Mouse (Mus musculus): ENCODE results near the gene Tanc1. TPM values are rescaled to one million over a fixed set of nuclear protein-coding genes. Genes with fewer than 3 reads are reported as not detected.

Tanc1 gene
- polyA plus RNA-seq, 1 experiment from 2014 or later: 51.6 TPM

DNA sequence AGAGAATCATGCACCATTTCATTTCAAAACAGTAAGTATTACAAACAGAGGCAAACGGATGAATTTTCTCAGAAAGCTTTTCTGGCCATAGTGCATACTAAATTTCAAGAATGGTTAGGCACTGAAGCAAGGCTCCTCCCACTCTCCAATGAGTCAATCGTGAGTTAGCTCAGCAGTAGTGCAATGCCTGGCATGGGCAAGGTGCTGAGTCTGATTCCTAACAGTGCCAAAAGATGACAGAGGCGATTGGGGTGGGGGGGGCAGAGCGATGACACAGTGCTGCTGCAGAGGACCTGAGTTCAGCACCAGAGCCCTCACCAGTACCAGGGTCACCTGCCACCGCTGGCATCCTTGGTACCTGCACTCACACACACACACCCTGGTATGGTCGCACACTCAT is 258.7 kb downstream of the Tanc1 start:
- WGBS: 95% methylated on average over 6 of the region's 6 CpGs
- Histone ChIP-seq H3K27me3 (ENCODE audit: control insufficient read depth, insufficient read depth, low read length) (no peaks in the 10 kb centered on the region), H3K4me2 (ENCODE audit: low read depth, severe bottlenecking) (no peak overlapping the region), H3K4me1 (ENCODE audit: control insufficient read depth, insufficient read depth, low read length) (no peaks in the 10 kb centered on the region), H3K27ac (replicated peaks; ENCODE audit: low read depth, low read length) (no peak overlapping the region), H3K4me3 (ENCODE audit: low read depth, low read length) (no peak overlapping the region), H3K9me3 (ENCODE audit: control insufficient read depth, low read length) (no peaks in the 10 kb centered on the region), H3K9ac (ENCODE audit: low read length) (no peak overlapping the region), H3K36me3 (ENCODE audit: control insufficient read depth, insufficient read depth, low read length) (no peaks in the 10 kb centered on the region)
- no peak for DNase-seq (ENCODE audit: low spot score)
- ATAC-seq (ENCODE audit: insufficient number of reproducible peaks, low FRiP score, low TSS enrichment, low read depth): no peak

GRCm38 (mm10) chr2:59876482-59876881 is 264.6 kb downstream of the Tanc1 start:
- no peak for DNase-seq (ENCODE audit: low spot score)
- Histone ChIP-seq H3K4me2 (ENCODE audit: low read depth, severe bottlenecking) (no peak overlapping the region), H3K4me3 (ENCODE audit: low read depth, low read length) (no peak overlapping the region), H3K4me1 (ENCODE audit: control insufficient read depth, insufficient read depth, low read length) (no peaks in the 10 kb centered on the region), H3K9ac (ENCODE audit: low read length) (no peak overlapping the region), H3K36me3 (ENCODE audit: control insufficient read depth, insufficient read depth, low read length) (no peaks in the 10 kb centered on the region), H3K9me3 (ENCODE audit: control insufficient read depth, low read length) (no peaks in the 10 kb centered on the region), H3K27me3 (ENCODE audit: control insufficient read depth, insufficient read depth, low read length) (no peaks in the 10 kb centered on the region), H3K27ac (replicated peaks; ENCODE audit: low read depth, low read length) (no peak overlapping the region)
- WGBS: 93% methylated on average over 15 of the region's 15 CpGs
- no peak for ATAC-seq (ENCODE audit: insufficient number of reproducible peaks, low FRiP score, low TSS enrichment, low read depth)

DNA sequence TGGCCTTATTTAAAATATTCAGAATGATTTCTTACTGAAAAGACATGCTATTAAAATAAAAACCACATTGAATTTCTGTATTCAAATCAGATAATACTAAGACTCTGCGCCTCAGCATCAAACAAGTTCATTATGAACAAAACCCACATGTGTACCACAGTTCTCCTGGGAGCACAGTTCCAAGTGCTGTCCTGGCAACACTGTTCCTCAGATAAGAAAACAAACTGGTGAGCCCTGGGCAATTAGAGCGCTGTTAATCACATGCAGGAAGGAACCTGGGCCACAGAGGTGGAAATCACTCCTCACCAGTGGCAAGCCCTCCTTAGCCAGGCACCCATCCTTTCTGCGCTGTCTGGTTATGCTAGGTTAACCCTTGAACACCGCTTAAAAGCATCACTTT is 265.5 kb downstream of the Tanc1 start:
- ATAC-seq (ENCODE audit: insufficient number of reproducible peaks, low FRiP score, low TSS enrichment, low read depth) (no peak), DNase-seq (ENCODE audit: low spot score) (no peak)
- Histone ChIP-seq H3K9me3 (ENCODE audit: control insufficient read depth, low read length) (no peaks in the 10 kb centered on the region), H3K9ac (ENCODE audit: low read length) (no peak overlapping the region), H3K4me3 (ENCODE audit: low read depth, low read length) (no peak overlapping the region), H3K36me3 (ENCODE audit: control insufficient read depth, insufficient read depth, low read length) (no peaks in the 10 kb centered on the region), H3K27me3 (ENCODE audit: control insufficient read depth, insufficient read depth, low read length) (no peaks in the 10 kb centered on the region), H3K4me2 (ENCODE audit: low read depth, severe bottlenecking) (no peak overlapping the region), H3K4me1 (ENCODE audit: control insufficient read depth, insufficient read depth, low read length) (no peaks in the 10 kb centered on the region), H3K27ac (replicated peaks; ENCODE audit: low read depth, low read length) (no peak overlapping the region)
- 88% methylated on average over 4 of the region's 4 CpGs for WGBS

DNA sequence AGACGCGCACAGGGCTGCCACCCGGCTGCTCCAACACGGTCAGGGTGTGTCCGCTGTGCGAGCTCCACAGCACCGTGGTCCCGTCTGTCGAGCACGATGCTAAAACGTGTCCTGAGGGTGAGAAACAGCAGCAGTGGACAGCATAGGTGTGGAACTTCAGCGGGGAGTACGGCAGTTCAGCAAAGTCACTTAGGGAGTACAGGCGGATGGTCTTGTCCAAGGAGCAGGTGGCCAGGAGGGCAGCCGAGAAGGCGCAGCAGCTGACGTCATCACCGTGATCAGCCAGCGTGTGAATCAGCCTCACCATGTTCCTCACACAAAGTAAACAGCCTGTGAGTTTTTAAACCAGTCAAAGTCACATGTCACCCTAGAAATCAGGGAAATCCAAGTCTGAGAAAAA is 266.4 kb downstream of the Tanc1 start:
- no peaks in the 10 kb centered on the region for H3K9me3 ChIP-seq (ENCODE audit: control insufficient read depth, low read length)
- H3K4me3 ChIP-seq (ENCODE audit: low read depth, low read length): no peak overlapping the region
- ATAC-seq (ENCODE audit: insufficient number of reproducible peaks, low FRiP score, low TSS enrichment, low read depth) (no peak), DNase-seq (ENCODE audit: low spot score) (no peak)
- H3K4me1 ChIP-seq (ENCODE audit: control insufficient read depth, insufficient read depth, low read length): no peaks in the 10 kb centered on the region
- no peaks in the 10 kb centered on the region for H3K27me3 ChIP-seq (ENCODE audit: control insufficient read depth, insufficient read depth, low read length)
- no peaks in the 10 kb centered on the region for H3K36me3 ChIP-seq (ENCODE audit: control insufficient read depth, insufficient read depth, low read length)
- H3K9ac ChIP-seq (ENCODE audit: low read length): no peak overlapping the region
- H3K27ac ChIP-seq (replicated peaks; ENCODE audit: low read depth, low read length): no peak overlapping the region
- no peak overlapping the region for H3K4me2 ChIP-seq (ENCODE audit: low read depth, severe bottlenecking)
- 77% methylated on average over 19 of the region's 19 CpGs for WGBS

DNA sequence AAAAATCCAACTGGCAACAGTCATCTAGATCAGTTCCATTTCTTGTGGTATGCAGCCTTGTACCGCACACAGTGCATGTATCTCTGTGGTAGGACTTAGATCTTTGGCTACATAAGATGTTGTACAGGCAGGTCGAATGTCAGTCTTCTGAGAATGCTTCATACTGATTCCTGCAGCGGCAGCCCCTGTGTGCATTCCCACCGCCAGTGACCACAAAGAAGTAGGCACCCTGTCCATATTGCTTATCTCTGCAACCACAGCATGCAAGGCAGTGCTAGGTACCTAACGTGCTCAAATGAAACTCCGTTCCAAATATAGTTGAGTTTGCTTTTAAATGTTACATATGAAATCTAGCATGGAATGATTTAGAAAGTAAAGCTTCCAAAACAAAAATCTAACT is 269.6 kb downstream of the Tanc1 start:
- Histone ChIP-seq H3K9ac (ENCODE audit: low read length) (no peak overlapping the region), H3K4me1 (ENCODE audit: control insufficient read depth, insufficient read depth, low read length) (no peaks in the 10 kb centered on the region), H3K4me2 (ENCODE audit: low read depth, severe bottlenecking) (peak overlapping the region; percentile 55; the same call in 1 of the 2 replicates), H3K9me3 (ENCODE audit: control insufficient read depth, low read length) (no peaks in the 10 kb centered on the region), H3K36me3 (ENCODE audit: control insufficient read depth, insufficient read depth, low read length) (no peaks in the 10 kb centered on the region), H3K4me3 (ENCODE audit: low read depth, low read length) (peak overlapping the region; percentile 71; the same call in 1 of the 2 replicates), H3K27me3 (ENCODE audit: control insufficient read depth, insufficient read depth, low read length) (no peaks in the 10 kb centered on the region), H3K27ac (replicated peaks; ENCODE audit: low read depth, low read length) (no peak overlapping the region)
- DNase-seq (ENCODE audit: low spot score) (no peak), ATAC-seq (ENCODE audit: insufficient number of reproducible peaks, low FRiP score, low TSS enrichment, low read depth) (no peak)
- 82% methylated on average over 6 of the region's 6 CpGs for WGBS

GRCm38 (mm10) chr2:59881831-59882741 is 270.2 kb downstream of the Tanc1 start, which contains the start of gene Wdsub1:
Wdsub1 (minus strand) TSS chr2:59882591.
- Histone ChIP-seq H3K4me1 (ENCODE audit: control insufficient read depth, insufficient read depth, low read length) (no peaks in the 10 kb centered on the region), H3K36me3 (ENCODE audit: control insufficient read depth, insufficient read depth, low read length) (no peaks in the 10 kb centered on the region), H3K4me2 (ENCODE audit: low read depth, severe bottlenecking) (peak within 1 kb of the TSS; percentile 55), H3K9ac (ENCODE audit: low read length) (peak within 1 kb of the TSS; percentile 73), H3K4me3 (ENCODE audit: low read depth, low read length) (peak within 1 kb of the TSS; percentile 71), H3K27me3 (ENCODE audit: control insufficient read depth, insufficient read depth, low read length) (no peaks in the 10 kb centered on the region), H3K9me3 (ENCODE audit: control insufficient read depth, low read length) (no peaks in the 10 kb centered on the region), H3K27ac (replicated peaks; ENCODE audit: low read depth, low read length) (peak within 1 kb of the TSS; percentile 12; the same call in 1 of the 2 replicates)
- DNase-seq (ENCODE audit: low spot score): peak; percentile 92
- 5% methylated on average over 57 of the region's 57 CpGs for WGBS
- ATAC-seq (ENCODE audit: insufficient number of reproducible peaks, low FRiP score, low TSS enrichment, low read depth): peak; percentile 96

DNA sequence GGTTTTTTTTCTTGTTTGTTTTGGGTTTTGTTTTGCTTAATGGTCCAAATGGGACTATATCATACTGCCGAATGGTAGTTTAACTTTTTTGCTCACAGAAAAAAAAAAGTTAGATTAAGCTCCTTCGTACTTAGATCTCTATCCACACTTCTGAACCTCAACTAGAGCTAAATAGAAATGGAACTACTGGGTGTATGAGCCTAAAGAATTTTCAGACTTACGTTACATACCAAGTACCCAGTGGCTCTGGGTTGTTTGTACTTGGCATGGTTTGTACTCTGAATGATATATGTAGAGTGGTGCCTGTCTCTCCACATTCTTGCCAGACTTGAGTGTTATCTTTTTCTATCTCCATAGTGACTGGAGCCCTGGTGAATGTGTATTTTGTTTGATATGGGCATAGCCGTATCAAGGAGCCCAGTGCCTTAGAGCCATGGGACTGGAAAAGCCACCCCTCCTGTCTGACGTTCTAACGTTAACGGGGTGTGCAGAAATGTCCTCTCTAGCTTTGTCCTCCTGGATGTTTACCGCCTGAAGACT is 271.0 kb downstream of the Tanc1 start:
- peak; percentile 5; the same call in 1 of the 2 replicates for ATAC-seq (ENCODE audit: insufficient number of reproducible peaks, low FRiP score, low TSS enrichment, low read depth)

GRCm38 (mm10) chr2:59889699-59890098 is 277.9 kb downstream of the Tanc1 start:
- no peak for ATAC-seq (ENCODE audit: insufficient number of reproducible peaks, low FRiP score, low TSS enrichment, low read depth)
- H3K9me3 ChIP-seq (ENCODE audit: control insufficient read depth, low read length): no peaks in the 10 kb centered on the region
- H3K4me2 ChIP-seq (ENCODE audit: low read depth, severe bottlenecking): no peak overlapping the region
- no peaks in the 10 kb centered on the region for H3K36me3 ChIP-seq (ENCODE audit: control insufficient read depth, insufficient read depth, low read length)
- no peaks in the 10 kb centered on the region for H3K27me3 ChIP-seq (ENCODE audit: control insufficient read depth, insufficient read depth, low read length)
- no peak overlapping the region for H3K4me3 ChIP-seq (ENCODE audit: low read depth, low read length)
- H3K27ac ChIP-seq (replicated peaks; ENCODE audit: low read depth, low read length): no peak overlapping the region
- H3K4me1 ChIP-seq (ENCODE audit: control insufficient read depth, insufficient read depth, low read length): no peaks in the 10 kb centered on the region
- WGBS: 64% methylated on average over 6 of the region's 6 CpGs
- no peak overlapping the region for H3K9ac ChIP-seq (ENCODE audit: low read length)
- no peak for DNase-seq (ENCODE audit: low spot score)

More for the DNA sequence above, 271.0 kb downstream of the Tanc1 start:
- no peaks in the 10 kb centered on the region for H3K9me3 ChIP-seq (ENCODE audit: control insufficient read depth, low read length)
- no peak overlapping the region; the same call in 1 of the 2 replicates for H3K27ac ChIP-seq (replicated peaks; ENCODE audit: low read depth, low read length)
- peak overlapping the region; percentile 71; the same call in 1 of the 2 replicates for H3K4me3 ChIP-seq (ENCODE audit: low read depth, low read length)
- H3K27me3 ChIP-seq (ENCODE audit: control insufficient read depth, insufficient read depth, low read length): no peaks in the 10 kb centered on the region
- H3K9ac ChIP-seq (ENCODE audit: low read length): no peak overlapping the region; the same call in 1 of the 2 replicates
- 75% methylated on average over 8 of the region's 8 CpGs for WGBS
- no peaks in the 10 kb centered on the region for H3K36me3 ChIP-seq (ENCODE audit: control insufficient read depth, insufficient read depth, low read length)
- H3K4me2 ChIP-seq (ENCODE audit: low read depth, severe bottlenecking): no peak overlapping the region; the same call in 1 of the 2 replicates
- H3K4me1 ChIP-seq (ENCODE audit: control insufficient read depth, insufficient read depth, low read length): no peaks in the 10 kb centered on the region
- no peak for DNase-seq (ENCODE audit: low spot score)
